Mouse (Mus musculus) erythroblast, embryonic 14.5 days (primary cell): ENCODE data around the gene Usp21. TPM values are rescaled to one million over a fixed set of nuclear protein-coding genes. Genes with fewer than 3 reads are reported as not detected.
"Not testable (repeated sequence)": the region's sequence is repeated elsewhere in the genome, so short reads cannot be mapped to it uniquely, and the experiment has no call there.

Source experiments
- H3K27me3 ChIP-seq: 2 replicates; pipeline ENCODE4 v1.6.1; 2012; ENCODE audit warnings: inconsistent platforms; ENCODE audit not compliant: control insufficient read depth
- H3K36me3 ChIP-seq: 2 replicates; pipeline ENCODE4 v1.6.1; 2012; ENCODE audit warnings: mild to moderate bottlenecking, inconsistent platforms; ENCODE audit not compliant: control insufficient read depth
- H3K4me1 ChIP-seq: 2 replicates; pipeline ENCODE4 v1.6.1; 2012; ENCODE audit warnings: inconsistent platforms; ENCODE audit not compliant: control insufficient read depth
- H3K4me3 ChIP-seq: replicated peaks from 2 replicates; pipeline ENCODE3; 2012; ENCODE audit warnings: moderate library complexity, mild to moderate bottlenecking, inconsistent platforms
- H3K9me3 ChIP-seq: 2 replicates; pipeline ENCODE4 v1.6.1; 2012; ENCODE audit warnings: low read length, inconsistent platforms, mixed read lengths; ENCODE audit not compliant: control insufficient read depth
- GATA1 ChIP-seq: IDR thresholded peaks from 2 replicates; pipeline ENCODE4 v1.6.1; 2012; ENCODE audit warnings: low read length, inconsistent platforms, mixed read lengths
- TAL1 ChIP-seq: IDR thresholded peaks from 3 replicates; pipeline ENCODE4 v1.6.1; 2012; ENCODE audit warnings: low read length, inconsistent platforms, mixed read lengths
- polyA plus RNA-seq: library from polyadenylated mRNA; stranded (reverse); fragments of >175 nt; gene quantifications from 2 replicates; pipeline ENCODE4 v1.2.3, GENCODE M21; 2012

Gene Usp21
- polyA plus RNA-seq, 1 experiment, result 8.4 TPM

DNA sequence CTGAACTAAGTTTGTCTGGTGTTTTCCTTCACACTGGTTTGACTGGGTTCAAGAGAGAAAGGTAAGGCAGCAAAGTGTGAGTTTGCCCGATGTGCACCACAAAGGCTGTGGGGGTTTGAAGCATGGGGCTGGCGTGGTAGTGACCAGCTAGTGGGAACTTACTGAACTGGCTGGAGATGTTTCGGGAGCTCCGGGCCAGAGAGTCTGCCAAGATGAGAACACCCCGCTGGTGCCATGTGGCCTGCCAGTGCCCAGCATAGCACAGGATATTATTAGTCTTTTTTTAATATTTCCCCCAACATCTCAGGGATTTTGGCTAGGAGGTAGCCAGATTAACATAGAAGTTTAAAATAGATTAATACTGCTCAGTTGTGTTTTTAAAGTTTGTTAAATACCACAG is 32.4 kb upstream of the Usp21 start:
- H3K9me3 ChIP-seq, result no peaks in the 10 kb centered on the region
- H3K4me1 ChIP-seq, result peaks cover 5% of the 10 kb centered on the region
- no peak overlapping the region for H3K4me3 ChIP-seq
- H3K36me3 ChIP-seq, result peaks cover 12% of the 10 kb centered on the region
- H3K27me3 ChIP-seq, result peaks cover 7% of the 10 kb centered on the region; the same call in 1 of the 2 replicates
- TF ChIP-seq GATA1, result no peak
- TF ChIP-seq TAL1, result no peak

DNA sequence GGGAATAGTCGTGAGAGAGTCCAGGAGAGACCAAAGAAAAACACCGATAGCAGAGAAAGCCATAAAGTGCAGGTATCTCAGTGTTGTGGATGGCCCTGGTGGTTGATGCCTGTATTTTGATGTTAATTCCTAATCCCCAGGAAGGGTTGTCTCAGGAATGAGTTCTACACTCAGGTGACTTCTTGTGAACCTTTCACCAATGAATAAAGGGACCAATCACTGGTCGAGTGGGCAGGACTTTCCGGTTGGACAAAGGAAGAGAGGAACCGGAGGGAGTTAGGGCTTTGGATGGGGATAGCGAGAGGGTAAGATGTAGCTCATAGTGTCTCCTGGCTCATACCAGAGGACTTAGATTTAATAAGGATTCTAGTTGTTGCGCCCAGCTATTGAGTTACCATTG is 32.0 kb upstream of the Usp21 start:
- Histone ChIP-seq H3K27me3 (peaks cover 7% of the 10 kb centered on the region; the same call in 1 of the 2 replicates), H3K4me3 (no peak overlapping the region), H3K36me3 (peaks cover 9% of the 10 kb centered on the region), H3K4me1 (peaks cover 5% of the 10 kb centered on the region), H3K9me3 (no peaks in the 10 kb centered on the region)
- TF ChIP-seq GATA1, result no peak
- TF ChIP-seq TAL1, result no peak

DNA sequence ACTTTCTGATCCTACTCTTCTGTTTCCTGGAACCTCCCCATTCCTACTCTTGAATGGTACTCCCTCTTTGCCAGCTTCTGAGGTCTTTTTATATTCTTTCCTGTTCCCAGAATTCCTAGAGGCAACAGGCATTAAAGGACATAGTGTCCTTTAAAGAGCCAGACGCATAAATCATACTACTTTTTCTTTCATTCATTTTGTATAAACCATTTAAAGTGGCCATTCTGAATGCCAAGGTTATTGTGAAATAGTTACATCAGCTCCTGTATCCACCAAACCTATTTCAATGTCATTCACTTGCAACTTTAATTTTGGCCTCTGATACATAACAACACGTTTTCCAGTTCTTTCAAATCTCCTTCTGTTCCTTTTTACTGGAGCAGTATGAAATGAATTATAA is 21.5 kb upstream of the Usp21 start:
- Histone ChIP-seq H3K4me1 (no peaks in the 10 kb centered on the region), H3K4me3 (no peak overlapping the region), H3K36me3 (no peaks in the 10 kb centered on the region), H3K9me3 (no peaks in the 10 kb centered on the region), H3K27me3 (peaks cover 31% of the 10 kb centered on the region)
- no peak for TF ChIP-seq GATA1
- TF ChIP-seq TAL1, result no peak

DNA sequence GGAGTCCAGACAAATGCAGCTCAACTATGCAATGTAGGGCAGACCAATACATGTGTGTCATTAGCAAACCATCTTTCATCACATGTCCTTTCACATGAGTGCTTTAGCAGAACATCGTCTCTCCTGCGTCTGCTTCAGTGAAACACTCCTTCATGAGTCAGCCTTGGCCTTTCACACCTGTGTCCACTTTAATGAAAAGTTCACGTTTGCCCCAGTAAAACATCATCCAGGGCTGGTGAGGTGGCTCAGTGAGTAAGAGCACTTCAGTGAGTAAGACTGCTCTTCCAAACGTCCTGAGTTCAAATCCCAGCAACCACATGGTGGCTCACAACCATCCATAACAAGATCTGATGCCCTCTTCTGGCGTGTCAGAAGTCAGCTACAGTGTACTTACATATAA is 18.4 kb upstream of the Usp21 start:
- not testable (repeated sequence) for H3K4me3 ChIP-seq, H3K4me1 ChIP-seq, H3K36me3 ChIP-seq

DNA sequence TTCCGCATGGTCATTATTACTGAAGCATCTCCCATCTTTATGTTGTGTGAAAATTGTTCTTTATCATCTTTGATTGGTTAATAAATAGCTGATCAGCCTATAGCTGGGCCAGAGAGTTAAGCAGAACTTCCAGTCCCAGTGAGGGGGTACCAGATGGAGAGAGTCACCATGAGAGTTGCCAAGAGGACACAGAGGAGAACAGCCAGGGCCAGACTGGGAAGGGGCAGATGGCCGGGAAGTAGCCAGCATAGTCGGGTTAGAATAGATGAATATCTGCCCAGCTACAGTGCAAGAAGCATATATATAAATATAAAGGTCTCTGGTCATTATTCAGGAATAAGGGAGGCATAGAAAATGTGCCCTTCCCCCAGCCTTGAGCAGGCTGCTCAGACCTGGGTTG is 10.4 kb upstream of the Usp21 start:
- Histone ChIP-seq H3K4me3 (no peak overlapping the region), H3K36me3 (no peaks in the 10 kb centered on the region), H3K4me1 (peaks cover 16% of the 10 kb centered on the region), H3K9me3 (peaks cover 2% of the 10 kb centered on the region; the same call in 1 of the 2 replicates), H3K27me3 (peaks cover 45% of the 10 kb centered on the region)
- TF ChIP-seq TAL1 (no peak), GATA1 (no peak)

More for the DNA sequence above, 18.4 kb upstream of the Usp21 start:
- H3K9me3 ChIP-seq, result not testable (repeated sequence)
- peaks cover 35% of the 10 kb centered on the region for H3K27me3 ChIP-seq

DNA sequence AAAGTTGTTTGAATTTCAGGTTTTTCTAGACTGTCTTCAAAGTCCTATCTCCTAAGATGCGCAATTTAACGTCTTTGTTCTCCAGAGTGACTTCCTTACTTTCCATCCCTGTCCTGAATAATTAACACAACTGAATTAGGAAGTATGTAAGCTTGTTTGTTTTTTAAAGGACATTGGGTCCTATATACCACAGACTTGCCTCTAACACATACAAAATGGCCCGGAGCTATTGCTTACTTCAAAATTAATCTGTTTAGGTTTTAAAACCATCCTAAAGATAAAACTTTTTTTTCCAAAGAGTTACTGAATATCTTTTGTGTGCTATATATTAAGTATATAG is 7.2 kb upstream of the Usp21 start:
- TF ChIP-seq GATA1 (no peak), TAL1 (no peak)
- peaks cover 36% of the 10 kb centered on the region for H3K27me3 ChIP-seq

DNA sequence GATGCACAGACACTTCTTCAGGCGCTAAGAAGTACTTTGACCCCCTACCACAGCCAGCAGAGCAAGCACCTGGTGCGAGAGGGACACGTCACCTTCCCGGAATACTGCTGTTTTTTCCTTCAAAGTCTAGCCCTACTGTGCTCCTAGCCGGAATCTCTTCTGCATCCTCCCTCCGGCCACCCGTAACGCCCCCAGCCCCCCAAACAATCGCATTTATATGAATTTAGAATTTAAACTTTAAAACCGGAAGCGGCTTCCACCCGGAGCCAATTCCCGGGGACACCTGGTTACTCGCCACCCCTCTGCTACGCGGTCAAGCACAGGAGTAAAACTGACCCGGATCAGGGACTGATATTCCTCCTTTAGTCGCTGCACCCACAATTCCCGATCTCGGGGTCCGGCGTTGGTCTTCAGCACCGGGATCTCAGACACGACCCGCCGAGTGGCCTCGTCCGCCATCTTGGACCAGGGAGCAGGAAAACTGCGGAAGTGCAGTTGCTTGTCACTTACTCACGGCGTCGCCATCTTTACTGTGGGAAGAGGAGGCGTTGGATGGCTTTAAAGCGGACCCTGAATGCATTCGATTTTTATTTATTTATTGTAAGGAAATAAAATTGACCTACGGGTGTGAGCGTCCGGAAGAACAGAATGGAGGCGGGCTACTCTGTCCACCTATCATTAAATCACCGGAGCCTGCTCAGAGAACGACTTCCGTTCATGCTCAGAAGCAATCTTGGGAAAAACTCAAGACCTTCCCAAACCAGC is 6.7 kb upstream of the Usp21 start, which contains the start of gene Ufc1:
Gene Ufc1, minus strand, starts transcription at position 727 of the 765 bp plus-strand sequence.
- H3K4me3 ChIP-seq, result peak within 1 kb of the TSS; percentile 96
- H3K36me3 ChIP-seq, result peaks cover 11% of the 10 kb centered on the region
- peaks cover 5% of the 10 kb centered on the region; the same call in 1 of the 2 replicates for H3K9me3 ChIP-seq
- peaks cover 34% of the 10 kb centered on the region for H3K27me3 ChIP-seq
- H3K4me1 ChIP-seq, result peaks cover 38% of the 10 kb centered on the region
- TF ChIP-seq TAL1 (no peak), GATA1 (no peak)

More for the DNA sequence above, 7.2 kb upstream of the Usp21 start:
- Histone ChIP-seq H3K4me3 (peak overlapping the region; percentile 96), H3K9me3 (peaks cover 5% of the 10 kb centered on the region; the same call in 1 of the 2 replicates), H3K4me1 (peaks cover 38% of the 10 kb centered on the region), H3K36me3 (peaks cover 6% of the 10 kb centered on the region)

DNA sequence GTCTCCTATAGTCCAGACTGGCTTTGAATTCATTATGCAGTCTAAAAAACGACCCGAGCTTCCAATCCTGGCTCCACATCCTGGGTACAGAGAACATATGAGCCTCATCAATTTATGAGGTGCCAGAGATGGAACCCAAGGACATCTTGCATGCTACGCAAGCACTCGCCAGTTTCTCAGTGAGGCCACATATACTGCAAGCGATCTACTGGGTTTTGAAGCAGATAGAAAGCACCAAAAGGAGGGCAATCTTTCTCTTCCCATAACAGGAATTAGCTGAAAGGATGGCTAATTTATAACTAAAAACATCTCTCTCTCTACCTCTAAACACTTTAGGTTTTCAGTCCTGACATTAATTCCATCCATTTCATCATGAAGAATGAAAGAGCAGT is 6.1 kb upstream of the Usp21 start:
- peaks cover 17% of the 10 kb centered on the region for H3K36me3 ChIP-seq
- no peak for TF ChIP-seq TAL1
- no peak for TF ChIP-seq GATA1
- H3K27me3 ChIP-seq, result peaks cover 31% of the 10 kb centered on the region
- H3K9me3 ChIP-seq, result peaks cover 5% of the 10 kb centered on the region; the same call in 1 of the 2 replicates
- H3K4me1 ChIP-seq, result peaks cover 42% of the 10 kb centered on the region
- peak overlapping the region; percentile 96 for H3K4me3 ChIP-seq

DNA sequence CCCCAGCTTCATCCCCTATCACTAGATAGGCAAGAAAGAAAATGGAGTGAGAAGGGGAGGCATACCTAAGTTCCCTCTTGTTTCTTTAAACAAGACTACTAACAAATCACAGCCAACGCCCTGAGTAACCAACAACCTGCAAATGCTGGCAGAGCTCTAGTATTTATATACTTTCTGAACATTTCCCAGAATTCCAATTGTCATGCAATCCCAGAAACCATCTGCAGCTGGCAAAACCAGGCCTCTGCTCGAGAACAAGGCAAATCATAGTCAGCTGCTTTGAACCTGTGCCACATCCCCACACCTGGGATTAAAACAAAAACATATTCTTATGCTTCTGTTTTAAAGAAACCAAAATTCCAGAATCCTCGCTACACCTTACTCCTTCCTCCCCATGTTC is 5.6 kb upstream of the Usp21 start:
- Histone ChIP-seq H3K9me3 (peaks cover 5% of the 10 kb centered on the region; the same call in 1 of the 2 replicates), H3K36me3 (peaks cover 23% of the 10 kb centered on the region), H3K27me3 (peaks cover 25% of the 10 kb centered on the region), H3K4me1 (peaks cover 47% of the 10 kb centered on the region), H3K4me3 (peak overlapping the region; percentile 96)
- no peak for TF ChIP-seq GATA1
- TF ChIP-seq TAL1, result no peak

DNA sequence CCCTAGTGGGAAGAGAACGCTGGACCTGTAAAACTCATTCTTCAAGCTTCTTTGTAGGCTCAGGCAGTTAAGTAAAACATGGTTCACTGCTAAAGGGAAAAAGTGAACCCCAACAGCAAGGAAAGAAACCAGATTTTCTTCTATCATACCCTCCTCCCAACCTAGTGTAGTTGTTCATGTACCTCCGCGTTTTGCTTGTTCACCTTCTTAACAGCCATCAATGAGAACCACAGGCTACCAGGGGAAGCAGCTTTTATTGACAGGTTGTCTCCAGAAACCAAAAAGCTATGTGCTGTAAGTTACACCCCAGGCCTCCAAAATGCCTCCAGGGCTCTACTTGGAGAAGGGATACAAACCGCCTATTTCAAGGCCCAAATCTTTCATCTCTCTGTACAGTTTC is 537 bp upstream of the Usp21 start:
- Histone ChIP-seq H3K9me3 (0 out of 2 replicates have a peak, but pooled peaks cover 2% of the 10 kb centered on the region), H3K36me3 (peaks cover 61% of the 10 kb centered on the region), H3K4me3 (peak overlapping the region; percentile 88), H3K4me1 (peaks cover 75% of the 10 kb centered on the region), H3K27me3 (no peaks in the 10 kb centered on the region)
- no peak for TF ChIP-seq TAL1
- no peak for TF ChIP-seq GATA1
